ENCODE assay signal across 8 mouse cellular contexts in genomic region chr16:55519646-55520045, GRCm38 (mm10).
DNase-seq lines count a peak whose midpoint lies in the region; ATAC-seq lines count a peak whose summit lies in the region.
"Had no signal": no experiment of that assay in that cellular context is flagged by ENCODE, and none has a peak within 500 bp of the region (broad histone marks: within the 10 kb centered on the region; RNA-seq: fewer than 3 reads in every experiment).

No protein-coding gene starts in this region.

- H3K4me1 ChIP-seq in kidney, embryonic 14.5 days (ENCODE audit: control insufficient read depth, insufficient read depth, low read length) = no peaks in the 10 kb centered on the region
- no peaks in the 10 kb centered on the region for H3K4me1 ChIP-seq in midbrain, embryonic 15.5 days

- H3K9ac ChIP-seq in kidney, embryonic 14.5 days (ENCODE audit: low read depth, low read length) = no peak overlapping the region
- H3K9ac ChIP-seq in midbrain, embryonic 15.5 days = no peak overlapping the region

- H3K4me2 ChIP-seq in kidney, embryonic 14.5 days (replicated peaks; ENCODE audit: low read depth, low read length) = no peak overlapping the region
- H3K4me2 ChIP-seq in midbrain, embryonic 15.5 days = no peak overlapping the region

- no peak overlapping the region for H3K4me3 ChIP-seq in kidney, embryonic 14.5 days (ENCODE audit: low read length)
- H3K4me3 ChIP-seq in midbrain, embryonic 15.5 days = no peak overlapping the region
- H3K4me3 ChIP-seq: midbrain, embryonic 10.5 days had no signal

- intact Hi-C loops in left cerebral cortex, postnatal 25 days (cut with DNase I) = loop anchor here (5.0 kb wide), 1 partner anchor 343 kb away; no protein-coding TSS in a partner anchor

- no peaks in the 10 kb centered on the region for H3K36me3 ChIP-seq in kidney, embryonic 14.5 days (ENCODE audit: control insufficient read depth, insufficient read depth, low read length)
- H3K36me3 ChIP-seq in midbrain, embryonic 15.5 days (replicated peaks) = no peaks in the 10 kb centered on the region
- H3K36me3 ChIP-seq: midbrain, embryonic 10.5 days had no signal

- H3K9me3 ChIP-seq in kidney, embryonic 14.5 days (ENCODE audit: control insufficient read depth, low read length) = no peaks in the 10 kb centered on the region
- no peaks in the 10 kb centered on the region for H3K9me3 ChIP-seq in midbrain, embryonic 15.5 days
- H3K9me3 ChIP-seq: midbrain, embryonic 10.5 days had no signal

- H3K27me3 ChIP-seq in kidney, embryonic 14.5 days (ENCODE audit: control insufficient read depth, insufficient read depth, low read length) = no peaks in the 10 kb centered on the region
- H3K27me3 ChIP-seq in midbrain, embryonic 15.5 days (replicated peaks) = no peaks in the 10 kb centered on the region

- ATAC-seq in kidney, embryonic 14.5 days (ENCODE audit: low FRiP score, low TSS enrichment) = no peak
- peak; percentile 86 for ATAC-seq in monocyte, adult 5-6 weeks (replicated peaks; ENCODE audit: insufficient number of reproducible peaks, low FRiP score, low TSS enrichment, poor library complexity, severe bottlenecking)
- no peak for ATAC-seq in midbrain, embryonic 15.5 days (replicated peaks)

- no peak overlapping the region for H3K27ac ChIP-seq in kidney, embryonic 14.5 days (ENCODE audit: low read depth, low read length)
- H3K27ac ChIP-seq in midbrain, embryonic 15.5 days = no peak overlapping the region
- H3K27ac ChIP-seq: midbrain, embryonic 10.5 days had no signal

- WGBS in kidney, embryonic 14.5 days = 60% methylated on average over 1 of the region's 1 CpGs
- 77% methylated on average over 1 of the region's 1 CpGs for WGBS in midbrain, embryonic 15.5 days

- DNase-seq in kidney, adult 9 months = peak; percentile 74
- DNase-seq in MN1 (ENCODE audit: low spot score) = peak; percentile 63
- peak; percentile 71 for DNase-seq in induced T-regulatory cell, adult 2 months (ENCODE audit: low read depth)
- no peak for DNase-seq in left cerebral cortex, postnatal 25 days (ENCODE audit: low spot score in 2 of 2)

Comparison
In these comparisons a context has a peak if more than half of its experiments do, and no peak if none do; other contexts are left out.
1. DNase-seq: peak in kidney, adult 9 months (single experiment), MN1 (single experiment) and induced T-regulatory cell, adult 2 months (single experiment); none in left cerebral cortex, postnatal 25 days (0 of 2).